Mouse (Mus musculus) lung, adult 2 months (tissue): ENCODE data around the gene Cd48. TPM values are rescaled to one million over a fixed set of nuclear protein-coding genes. Genes with fewer than 3 reads are reported as not detected.
A peak's percentile ranks its signal among the peaks of the same experiment; 100 is the strongest.

Source experiments
- DNase-seq: peaks from one replicate; pipeline ENCODE4 v3.0.0; 2022
- H3K4me1 ChIP-seq: fragments of 200-500 bp; 2 replicates; pipeline ENCODE4 v1.6.1; 2011; ENCODE audit warnings: low read length; ENCODE audit not compliant: control insufficient read depth, insufficient read depth
- H3K4me3 ChIP-seq: fragments of 200-500 bp; replicated peaks from 2 replicates; pipeline ENCODE3; 2011; ENCODE audit warnings: low read depth, mild to moderate bottlenecking, control low read depth, low read length; ENCODE audit errors: extremely low read depth
- CTCF ChIP-seq: fragments of 200-500 bp; IDR thresholded peaks from 2 replicates; pipeline ENCODE4 v1.5.1; 2011; ENCODE audit warnings: mild to moderate bottlenecking, low read length, control low read depth; ENCODE audit not compliant: insufficient read depth
- POLR2A ChIP-seq: fragments of 200-500 bp; IDR thresholded peaks from 2 replicates; pipeline ENCODE4 v1.6.1; 2011; ENCODE audit warnings: low read depth, mild to moderate bottlenecking, control low read depth, low read length, borderline replicate concordance; ENCODE audit errors: extremely low read depth
- WGBS: fragments of 180-500 bp; shearing (Covaris S2); methylation state at CpG from one replicate; pipeline ENCODE4 v1.1.7; 2018; 5-methylcytosine and 5-hydroxymethylcytosine counted together
- polyA plus RNA-seq: library from polyadenylated mRNA; depleted of rRNA; stranded (reverse); fragments of >200 nt; gene quantifications from 2 replicates; pipeline ENCODE4 v1.2.3, GENCODE M21; 2012; rRNA removed

Gene Cd48
- polyA plus RNA-seq, result 9.2 and 14.4 TPM in 2 replicates

- no peak for DNase-seq
- H3K4me1 ChIP-seq, result no peaks in the 10 kb centered on the region
- 71% methylated on average over 14 of the region's 14 CpGs for WGBS
- H3K4me3 ChIP-seq, result peak within 1 kb of the TSS; percentile 63
- no peak for TF ChIP-seq POLR2A
- TF ChIP-seq CTCF, result no peak
These were observed at the start of gene Cd48 for GRCm38 (mm10) chr1:171681531-171682299. Cd48 (plus strand) TSS chr1:171682009.

- WGBS, result 41% methylated on average over 6 of the region's 6 CpGs
- Histone ChIP-seq H3K4me1 (no peaks in the 10 kb centered on the region), H3K4me3 (no peak overlapping the region)
- TF ChIP-seq POLR2A (no peak), CTCF (no peak)
- no peak for DNase-seq
These were observed 46.1 kb upstream of the Cd48 start for GRCm38 (mm10) chr1:171635696-171636095.

GRCm38 (mm10) chr1:171637101-171637500 is 44.7 kb upstream of the Cd48 start:
- H3K4me1 ChIP-seq, result no peaks in the 10 kb centered on the region
- no peak for TF ChIP-seq CTCF
- DNase-seq, result no peak
- no peak overlapping the region for H3K4me3 ChIP-seq
- WGBS, result 75% methylated on average over 8 of the region's 8 CpGs

- no peak for DNase-seq
- Histone ChIP-seq H3K4me1 (no peaks in the 10 kb centered on the region), H3K4me3 (no peak overlapping the region)
- TF ChIP-seq POLR2A, result no peak
- TF ChIP-seq CTCF, result no peak
- WGBS, result 65% methylated on average over 2 of the region's 2 CpGs
These were observed 43.1 kb upstream of the Cd48 start for GRCm38 (mm10) chr1:171638686-171639085.

DNA sequence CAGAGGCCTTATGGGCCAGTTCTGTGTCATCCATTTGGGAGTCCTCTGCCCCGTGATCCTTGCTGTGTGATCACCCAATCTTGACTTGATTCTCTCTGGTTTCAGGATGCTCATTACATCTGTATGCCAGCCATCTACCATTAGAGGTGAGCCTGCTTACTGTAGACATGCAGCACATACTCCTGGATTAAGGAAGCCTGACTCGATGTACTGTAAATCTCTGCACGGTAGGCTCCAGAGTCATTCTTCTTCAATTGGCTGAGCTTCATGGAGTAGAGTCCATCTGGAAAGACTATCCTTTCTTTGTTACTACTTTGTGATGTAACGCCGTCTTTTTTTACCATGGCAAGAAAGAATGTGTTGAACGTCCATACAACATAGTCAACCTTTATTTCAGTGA is 41.0 kb upstream of the Cd48 start:
- WGBS, result 90% methylated on average over 6 of the region's 6 CpGs
- no peak for DNase-seq
- TF ChIP-seq POLR2A (no peak), CTCF (no peak)

GRCm38 (mm10) chr1:171643612-171644011 is 38.2 kb upstream of the Cd48 start:
- 66% methylated on average over 7 of the region's 7 CpGs for WGBS
- DNase-seq, result no peak
- no peaks in the 10 kb centered on the region for H3K4me1 ChIP-seq
- no peak overlapping the region for H3K4me3 ChIP-seq
- TF ChIP-seq CTCF (no peak), POLR2A (no peak)

More for the DNA sequence above, 41.0 kb upstream of the Cd48 start:
- H3K4me1 ChIP-seq, result no peaks in the 10 kb centered on the region
- H3K4me3 ChIP-seq, result no peak overlapping the region

DNA sequence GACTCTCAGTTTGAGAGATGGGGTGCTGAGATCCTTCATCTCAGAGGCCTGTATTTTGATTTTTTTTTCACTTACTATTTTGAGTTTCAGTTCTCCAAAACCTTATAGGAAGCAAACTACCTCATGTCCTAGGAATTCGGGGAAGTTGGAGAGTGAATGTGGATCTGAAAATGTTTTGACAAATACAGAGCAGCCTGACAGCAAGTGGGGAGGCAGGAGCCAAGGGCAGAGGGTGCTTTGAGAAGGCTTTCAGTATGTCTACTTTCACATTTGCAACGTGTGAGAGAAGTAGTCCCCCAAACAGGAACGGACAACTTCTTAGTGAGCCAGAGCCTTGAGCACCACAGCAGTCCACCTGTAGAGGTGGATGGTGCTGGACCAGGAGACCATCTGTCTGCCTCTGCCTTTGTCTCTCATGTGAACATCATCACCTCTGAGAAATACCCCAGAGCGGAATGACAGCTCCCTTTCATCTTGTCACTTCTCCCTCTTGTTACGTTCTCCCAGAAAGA is 35.3 kb upstream of the Cd48 start:
- no peak overlapping the region for H3K4me3 ChIP-seq
- TF ChIP-seq CTCF, result no peak
- TF ChIP-seq POLR2A, result no peak; the same call in 1 of the 2 replicates
- no peaks in the 10 kb centered on the region for H3K4me1 ChIP-seq
- WGBS, result 50% methylated on average over 5 of the region's 5 CpGs
- DNase-seq, result no peak

GRCm38 (mm10) chr1:171647716-171648115 is 34.1 kb upstream of the Cd48 start:
- no peak for DNase-seq
- Histone ChIP-seq H3K4me3 (no peak overlapping the region), H3K4me1 (no peaks in the 10 kb centered on the region)
- WGBS, result 80% methylated on average over 5 of the region's 5 CpGs
- TF ChIP-seq POLR2A, result no peak
- no peak for TF ChIP-seq CTCF

- Histone ChIP-seq H3K4me1 (no peaks in the 10 kb centered on the region), H3K4me3 (peak overlapping the region; percentile 43)
- 57% methylated on average over 8 of the region's 8 CpGs for WGBS
- TF ChIP-seq POLR2A (no peak), CTCF (no peak)
- DNase-seq, result no peak
These were observed 33.0 kb upstream of the Cd48 start for GRCm38 (mm10) chr1:171648840-171649239.

DNA sequence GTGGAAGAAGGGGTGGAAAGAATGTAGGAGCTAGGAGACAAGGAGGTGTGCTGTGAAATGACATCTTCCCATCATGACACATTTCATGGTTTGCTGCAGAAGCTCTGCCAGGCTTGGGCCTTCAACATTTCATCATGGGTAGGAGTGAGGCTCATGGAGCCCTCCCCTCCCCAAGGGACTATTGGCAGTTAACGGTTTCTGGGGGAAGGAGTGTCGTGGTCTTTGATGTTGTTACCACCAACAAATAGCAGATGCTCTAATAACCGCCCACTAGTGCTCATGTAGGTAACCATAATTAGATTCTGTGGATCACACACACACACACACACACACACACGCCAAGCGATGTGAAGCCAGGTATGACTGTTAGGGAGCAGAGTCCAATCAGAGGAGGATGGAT is 29.1 kb upstream of the Cd48 start, which contains the start of gene Slamf7:
Gene Slamf7 (minus strand): TSS at position 302 of the 400 bp plus-strand sequence.
- H3K4me1 ChIP-seq, result no peaks in the 10 kb centered on the region
- no peak for TF ChIP-seq POLR2A
- no peak for TF ChIP-seq CTCF
- DNase-seq, result no peak
- H3K4me3 ChIP-seq, result no peak within 1 kb of the TSS
- WGBS, result 86% methylated on average over 5 of the region's 5 CpGs
